Mouse (Mus musculus): Measurements from ENCODE around the gene Gm20479. TPM values are rescaled to one million over a fixed set of nuclear protein-coding genes. Genes with fewer than 3 reads are reported as not detected.
A peak's percentile ranks its signal among the peaks of the same experiment; 100 is the strongest.

Gene Gm20479
- total and polyA plus RNA-seq, 3 experiments, result 1.2 TPM; not detected in 2

DNA sequence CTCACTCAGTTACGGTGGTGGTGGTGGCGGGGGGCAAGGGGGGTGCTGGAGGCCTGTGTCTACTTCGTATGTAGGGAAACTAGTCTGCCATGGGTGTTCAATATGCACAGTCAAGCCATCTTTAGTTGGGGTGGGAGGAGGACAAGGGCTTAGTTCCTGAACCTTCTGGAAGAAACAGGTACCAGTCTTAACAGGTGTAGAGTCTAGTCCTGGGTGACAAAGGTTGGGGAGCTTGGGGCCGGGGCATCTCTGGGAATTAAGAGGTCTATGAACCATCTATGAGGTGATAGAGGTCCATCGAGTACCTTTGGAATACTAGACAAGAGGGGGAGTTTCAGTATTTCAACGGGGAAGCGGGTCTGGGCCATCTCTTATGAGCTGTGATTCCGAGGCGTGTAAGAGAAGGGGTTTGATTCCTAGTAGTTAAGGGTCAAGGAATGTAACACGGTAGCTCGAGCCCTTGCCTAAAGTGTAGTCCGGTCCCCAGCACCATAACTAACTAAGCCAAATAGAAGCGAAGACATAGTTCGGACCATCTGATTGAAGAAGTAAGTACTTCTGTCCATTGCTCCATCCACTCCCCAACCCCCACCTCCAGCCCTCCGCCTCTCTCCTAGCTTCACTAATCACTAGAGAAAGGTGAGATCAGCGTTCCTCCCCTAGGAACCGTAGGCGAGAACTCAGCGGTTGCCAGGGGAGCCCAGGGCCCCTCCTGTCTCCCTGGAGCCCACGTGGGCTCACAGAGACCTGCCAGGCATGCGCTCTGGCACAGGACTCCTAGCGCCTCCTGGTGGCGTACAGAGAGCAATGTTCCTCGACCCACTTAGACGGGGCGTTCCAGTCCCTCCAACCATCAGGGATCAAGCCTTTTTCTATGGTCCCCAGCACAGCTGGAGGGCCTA, 40.1 kb upstream of the Gm20479 start:
- Histone ChIP-seq H3K27me3 (ENCODE audit: insufficient read depth, low read length) (peaks cover 47% of the 10 kb centered on the region), H3K4me3 (ENCODE audit: low read depth, low read length) (no peak overlapping the region; the same call in 1 of the 2 replicates), H3K9me3 (replicated peaks) (no peaks in the 10 kb centered on the region), H3K36me3 (replicated peaks) (no peaks in the 10 kb centered on the region), H3K4me1 (ENCODE audit: insufficient read depth, low read depth, low read length) (peaks cover 17% of the 10 kb centered on the region)
- DNase-seq (ENCODE audit: low spot score), result peak; percentile 64
- ATAC-seq (ENCODE audit: extremely low read depth, insufficient number of reproducible peaks, low FRiP score, poor library complexity, severe bottlenecking), result 0 out of 2 replicates have a peak, but pooled peaks have one; percentile 40
- TF ChIP-seq GATA2 (IDR thresholded peaks at IDR 0.05; ENCODE audit: borderline replicate concordance, low read depth, low read length), result no peak
- TF ChIP-seq CTCF (IDR thresholded peaks at IDR 0.05; ENCODE audit: low read depth, low read length), result peak; percentile 73

- DNase-seq (ENCODE audit: low spot score) (peak; percentile 47), ATAC-seq (ENCODE audit: extremely low read depth, insufficient number of reproducible peaks, low FRiP score, poor library complexity, severe bottlenecking) (no peak)
- H3K4me3 ChIP-seq (ENCODE audit: low read depth, low read length), result peak overlapping the region; percentile 60; the same call in 1 of the 2 replicates
- H3K9me3 ChIP-seq (replicated peaks), result no peaks in the 10 kb centered on the region
- peaks cover 19% of the 10 kb centered on the region for H3K4me1 ChIP-seq (ENCODE audit: insufficient read depth, low read depth, low read length)
- no peaks in the 10 kb centered on the region for H3K36me3 ChIP-seq (replicated peaks)
- TF ChIP-seq TAL1 (conservative IDR thresholded peaks at IDR 0.05; ENCODE audit: low read depth, low read length), result no peak
- no peak for TF ChIP-seq GATA1 (IDR thresholded peaks at IDR 0.05; ENCODE audit: borderline replicate concordance, low read length)
- no peak for TF ChIP-seq GATA2 (IDR thresholded peaks at IDR 0.05; ENCODE audit: borderline replicate concordance, low read depth, low read length)
- TF ChIP-seq CTCF (IDR thresholded peaks at IDR 0.05; ENCODE audit: low read depth, low read length), result no peak
- no peak for TF ChIP-seq POLR2AphosphoS5 (IDR thresholded peaks at IDR 0.05; ENCODE audit: insufficient replicate concordance, low read depth, low read length)
- peaks cover 49% of the 10 kb centered on the region for H3K27me3 ChIP-seq (ENCODE audit: insufficient read depth, low read length)
Measured at GRCm38 (mm10) chr7:27396184-27397047, 39.2 kb upstream of the Gm20479 start.

DNA sequence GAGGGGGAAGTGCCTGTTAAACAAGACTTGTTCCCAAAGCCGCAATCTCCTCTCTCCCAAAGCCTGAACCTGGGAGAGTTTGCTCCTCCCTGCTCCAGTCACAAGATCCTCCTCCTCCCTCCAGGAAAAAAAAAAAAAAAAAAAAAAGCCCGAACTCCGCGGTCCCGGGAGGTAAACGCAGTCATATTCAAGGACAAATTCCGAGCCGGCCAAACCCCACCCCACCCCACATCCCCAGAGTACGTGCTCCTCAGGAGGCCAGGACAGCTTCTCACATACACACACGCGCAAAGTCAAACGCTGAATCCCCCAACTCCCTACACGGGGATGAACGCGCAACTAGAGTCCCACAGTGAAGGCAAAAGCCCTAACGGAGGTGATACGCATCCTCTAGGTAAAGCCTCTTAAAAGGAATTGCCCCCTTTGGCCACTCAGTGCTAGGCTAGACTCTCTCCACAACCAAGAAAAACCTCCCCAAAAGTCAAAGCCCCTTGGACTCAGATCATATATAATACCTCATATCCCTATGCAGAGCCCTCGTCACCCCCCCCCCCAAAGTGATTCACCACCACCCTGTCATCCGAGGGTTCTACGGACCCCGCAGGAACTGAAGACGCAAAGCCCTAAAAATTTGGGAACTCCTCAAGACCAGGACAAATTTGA, 38.4 kb upstream of the Gm20479 start:
- DNase-seq (ENCODE audit: low spot score) (no peak), ATAC-seq (ENCODE audit: extremely low read depth, insufficient number of reproducible peaks, low FRiP score, poor library complexity, severe bottlenecking) (no peak)
- H3K4me3 ChIP-seq (ENCODE audit: low read depth, low read length), result peak overlapping the region; percentile 60; the same call in 1 of the 2 replicates
- H3K27me3 ChIP-seq (ENCODE audit: insufficient read depth, low read length), result peaks cover 50% of the 10 kb centered on the region
- no peaks in the 10 kb centered on the region for H3K9me3 ChIP-seq (replicated peaks)
- no peaks in the 10 kb centered on the region for H3K36me3 ChIP-seq (replicated peaks)
- TF ChIP-seq GATA1 (IDR thresholded peaks at IDR 0.05; ENCODE audit: borderline replicate concordance, low read length) (no peak), GATA2 (IDR thresholded peaks at IDR 0.05; ENCODE audit: borderline replicate concordance, low read depth, low read length) (no peak), CTCF (IDR thresholded peaks at IDR 0.05; ENCODE audit: low read depth, low read length) (no peak), POLR2AphosphoS5 (IDR thresholded peaks at IDR 0.05; ENCODE audit: insufficient replicate concordance, low read depth, low read length) (no peak), TAL1 (conservative IDR thresholded peaks at IDR 0.05; ENCODE audit: low read depth, low read length) (no peak)
- peaks cover 20% of the 10 kb centered on the region for H3K4me1 ChIP-seq (ENCODE audit: insufficient read depth, low read depth, low read length)

DNA sequence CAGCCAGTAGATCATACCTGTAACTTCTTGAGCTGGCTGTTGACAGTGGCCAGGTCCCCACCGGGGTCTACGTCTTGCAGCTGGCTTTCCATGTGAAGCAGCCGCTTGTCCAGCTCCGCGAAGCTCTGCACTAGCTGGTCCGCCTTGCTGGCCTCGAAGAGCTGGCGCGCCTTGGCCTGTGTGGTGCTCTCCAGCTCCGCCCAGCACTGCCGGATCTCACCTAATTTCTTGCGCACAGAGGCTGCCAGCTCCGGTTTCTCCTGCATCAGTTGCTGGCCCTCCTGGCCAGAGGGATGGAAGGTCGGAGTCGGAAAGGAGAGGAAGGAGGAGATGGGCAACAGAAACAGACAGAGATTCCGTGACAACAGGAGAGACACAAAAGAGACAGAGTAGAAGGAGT, 34.2 kb upstream of the Gm20479 start:
- DNase-seq (ENCODE audit: low spot score), result no peak
- Histone ChIP-seq H3K36me3 (replicated peaks) (no peaks in the 10 kb centered on the region), H3K9me3 (replicated peaks) (no peaks in the 10 kb centered on the region), H3K27me3 (ENCODE audit: insufficient read depth, low read length) (peaks cover 32% of the 10 kb centered on the region), H3K4me1 (ENCODE audit: insufficient read depth, low read depth, low read length) (peaks cover 27% of the 10 kb centered on the region), H3K4me3 (ENCODE audit: low read depth, low read length) (no peak overlapping the region)
- no peak for ATAC-seq (ENCODE audit: extremely low read depth, insufficient number of reproducible peaks, low FRiP score, poor library complexity, severe bottlenecking)
- TF ChIP-seq CTCF (IDR thresholded peaks at IDR 0.05; ENCODE audit: low read depth, low read length) (no peak), TAL1 (conservative IDR thresholded peaks at IDR 0.05; ENCODE audit: low read depth, low read length) (no peak), GATA1 (IDR thresholded peaks at IDR 0.05; ENCODE audit: borderline replicate concordance, low read length) (no peak), GATA2 (IDR thresholded peaks at IDR 0.05; ENCODE audit: borderline replicate concordance, low read depth, low read length) (no peak), POLR2AphosphoS5 (IDR thresholded peaks at IDR 0.05; ENCODE audit: insufficient replicate concordance, low read depth, low read length) (no peak)

DNA sequence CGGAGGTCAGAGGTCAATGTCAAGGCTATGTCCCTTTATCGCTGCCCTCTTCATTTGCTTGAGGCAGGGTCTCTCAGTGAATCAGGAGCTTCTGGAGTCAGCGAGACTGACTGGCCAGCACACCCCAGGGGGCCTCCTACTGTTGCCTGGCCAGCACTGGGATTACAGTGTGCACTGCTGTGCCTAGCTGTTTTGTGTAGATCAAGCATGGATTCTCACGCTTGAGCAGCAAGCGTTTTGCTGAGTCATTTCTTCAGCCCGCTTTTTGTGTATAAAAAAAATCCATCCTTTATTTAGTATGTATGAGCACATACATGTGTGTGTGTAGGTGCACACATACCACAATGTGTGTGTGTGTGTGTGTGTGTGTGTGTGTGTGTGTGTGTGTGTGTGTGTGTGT, 32.0 kb upstream of the Gm20479 start:
- Histone ChIP-seq H3K9me3 (replicated peaks) (no peaks in the 10 kb centered on the region), H3K27me3 (ENCODE audit: insufficient read depth, low read length) (peaks cover 15% of the 10 kb centered on the region), H3K36me3 (replicated peaks) (no peaks in the 10 kb centered on the region), H3K4me1 (ENCODE audit: insufficient read depth, low read depth, low read length) (peaks cover 35% of the 10 kb centered on the region), H3K4me3 (ENCODE audit: low read depth, low read length) (peak overlapping the region; percentile 33; the same call in 1 of the 2 replicates)
- TF ChIP-seq GATA2 (IDR thresholded peaks at IDR 0.05; ENCODE audit: borderline replicate concordance, low read depth, low read length), result no peak
- no peak for TF ChIP-seq POLR2AphosphoS5 (IDR thresholded peaks at IDR 0.05; ENCODE audit: insufficient replicate concordance, low read depth, low read length)
- TF ChIP-seq TAL1 (conservative IDR thresholded peaks at IDR 0.05; ENCODE audit: low read depth, low read length), result no peak
- TF ChIP-seq CTCF (IDR thresholded peaks at IDR 0.05; ENCODE audit: low read depth, low read length), result no peak
- TF ChIP-seq GATA1 (IDR thresholded peaks at IDR 0.05; ENCODE audit: borderline replicate concordance, low read length), result no peak
- DNase-seq (ENCODE audit: low spot score) (peak; percentile 63), ATAC-seq (ENCODE audit: extremely low read depth, insufficient number of reproducible peaks, low FRiP score, poor library complexity, severe bottlenecking) (peak; percentile 68)

Data from G1E (cell line).